Mouse (Mus musculus) spleen, postnatal 0 days (tissue): ENCODE measurements around the gene Rabepk. TPM values are rescaled to one million over a fixed set of nuclear protein-coding genes. Genes with fewer than 3 reads are reported as not detected.

Experiments used
- polyA plus RNA-seq: library from polyadenylated mRNA; unstranded; fragments of >200 nt; fragmentation: Nextera tagmentation; extraction: Ambion mirVana; gene quantifications from 2 replicates; pipeline ENCODE4 v1.2.1, GENCODE M21; 2015

Rabepk gene
- polyA plus RNA-seq = 34.4 and 37.5 TPM in 2 replicates

GRCm38 (mm10) chr2:34799357-34800256 is at the start of gene Rabepk:
Rabepk (minus strand) TSS chr2:34799912.

GRCm38 (mm10) chr2:34832766-34833457 is 33.2 kb upstream of the Rabepk start, which contains the start of gene Gm34653:
Gm34653 (plus strand) TSS chr2:34833007.

DNA sequence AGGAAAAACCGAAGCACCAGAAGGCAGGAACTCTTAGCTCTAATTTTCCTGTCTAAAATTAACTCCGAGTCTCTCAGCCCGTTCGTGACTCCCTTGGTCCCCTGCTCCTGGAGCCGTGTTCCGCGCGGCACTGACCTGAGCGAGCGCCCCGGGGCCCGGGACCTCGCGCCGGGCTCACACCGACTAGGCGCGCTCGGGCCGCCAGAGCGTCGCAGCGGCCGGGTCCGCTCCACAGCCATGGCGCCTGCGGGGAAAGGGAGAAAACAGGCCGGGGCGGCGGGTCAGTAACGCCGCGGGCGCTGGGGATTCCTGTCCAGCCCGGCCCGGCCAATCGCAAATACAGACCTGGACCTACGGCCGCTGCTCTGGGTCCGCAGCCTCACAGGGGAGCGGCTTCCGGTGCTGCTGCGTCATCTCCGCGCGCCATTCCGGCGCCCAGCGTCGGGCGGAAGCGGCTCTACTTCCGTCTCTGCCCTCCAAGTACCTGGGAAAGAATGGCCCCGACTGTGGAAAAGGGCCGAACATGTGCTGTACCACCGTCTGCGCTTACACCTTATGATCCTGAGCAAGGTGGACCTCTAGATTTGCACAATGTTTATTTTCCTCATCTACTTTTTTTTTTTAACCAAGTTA is 26.2 kb upstream of the Rabepk start, which contains the start of gene Fbxw2:
TSS of gene Fbxw2 (minus strand) at position 485 of the 633 bp plus-strand sequence.

GRCm38 (mm10) chr2:34771368-34772226 is 28.1 kb downstream of the Rabepk start, which contains the start of gene Hspa5:
Hspa5 (plus strand) TSS chr2:34771970.

DNA sequence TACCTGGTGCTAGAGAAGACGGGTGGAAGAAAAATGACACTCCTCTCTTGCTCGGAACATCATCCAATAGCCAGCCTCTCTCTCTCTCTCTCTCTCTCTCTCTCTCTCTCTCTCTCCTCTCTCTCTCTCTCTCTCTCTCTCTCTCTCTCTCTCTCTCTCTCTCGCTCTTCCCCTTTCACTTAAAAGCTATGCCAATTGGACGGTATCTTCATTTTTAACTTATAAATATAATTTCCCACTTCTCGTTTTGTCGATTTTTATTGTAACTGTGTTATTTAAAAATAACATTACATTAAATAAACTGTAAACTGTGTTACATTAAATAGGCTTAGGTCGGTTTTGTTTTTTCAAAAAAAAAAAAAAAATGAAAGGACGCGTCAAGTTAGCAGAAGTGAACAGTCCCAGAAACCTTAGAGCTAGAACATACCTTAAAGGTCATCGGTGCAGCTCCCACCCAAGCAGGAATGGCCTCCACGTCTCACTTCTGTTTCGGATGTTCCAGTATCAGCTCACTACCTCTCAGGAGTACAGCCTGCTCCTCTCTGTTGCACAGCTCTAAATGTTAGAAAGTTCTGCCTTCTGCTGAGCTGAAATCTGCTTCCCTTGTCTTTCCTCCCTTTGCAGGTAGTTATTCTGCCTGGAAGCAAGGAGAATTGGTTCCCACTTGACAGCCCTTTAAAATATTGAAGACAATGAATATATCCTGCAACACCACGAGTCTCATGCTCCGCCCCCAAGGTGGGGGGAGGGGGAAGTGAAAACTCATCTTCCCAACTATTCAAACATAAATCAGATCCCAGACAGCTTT is 45.0 kb downstream of the Rabepk start, which contains the start of gene Gapvd1:
TSS of gene Gapvd1 (minus strand) at position 682 of the 808 bp plus-strand sequence.

Other genes starting within 250 kb of the Rabepk start
- 94.5 and 97.3 TPM in 2 replicates for gene Gapvd1, start 44.7 kb downstream of the Rabepk start, polyA plus RNA-seq
- gene Hspa5, start 27.9 kb downstream of the Rabepk start, polyA plus RNA-seq = 272 and 282 TPM in 2 replicates
- 84.0 and 84.6 TPM in 2 replicates for gene Fbxw2, start 26.4 kb upstream of the Rabepk start, polyA plus RNA-seq
- not detected in 2 replicates for gene Gm34653, start 33.1 kb upstream of the Rabepk start, polyA plus RNA-seq
- 0.11 and 0.19 TPM in 2 replicates for gene Cutal, start 74.5 kb upstream of the Rabepk start, polyA plus RNA-seq
- gene Psmd5, start 75.1 kb upstream of the Rabepk start, polyA plus RNA-seq = 70.9 and 75.4 TPM in 2 replicates
- 3.1 and 3.4 TPM in 2 replicates for gene Phf19, start 114.1 kb upstream of the Rabepk start, polyA plus RNA-seq
- 5.5 and 6.4 TPM in 2 replicates for gene Traf1, start 161.9 kb upstream of the Rabepk start, polyA plus RNA-seq